Mouse (Mus musculus) neural tube, embryonic 15.5 days (tissue): ENCODE results near the gene Slc39a5. TPM values are rescaled to one million over a fixed set of nuclear protein-coding genes. Genes with fewer than 3 reads are reported as not detected.

ENCODE experiments used
- ATAC-seq: fragments of 200-750 bp; cut with Nextera tagmentation; 2 replicates; pipeline ENCODE4 v1.8.0; 2017; ENCODE audit warnings: mild to moderate bottlenecking, moderate TSS enrichment, moderate library complexity; ENCODE audit not compliant: low FRiP score
- H3K27ac ChIP-seq: fragments of 300-500 bp; sonication (generic); replicated peaks from 2 replicates; pipeline ENCODE4 v1.5.1; 2015; ENCODE audit warnings: mild to moderate bottlenecking, inconsistent platforms
- H3K27me3 ChIP-seq: fragments of 300-500 bp; sonication (generic); replicated peaks from 2 replicates; pipeline ENCODE4 v1.6.1; 2015; ENCODE audit warnings: inconsistent platforms
- H3K36me3 ChIP-seq: fragments of 300-500 bp; sonication (generic); 2 replicates; pipeline ENCODE4 v1.6.1; 2015; ENCODE audit warnings: inconsistent platforms
- H3K4me1 ChIP-seq: fragments of 300-500 bp; sonication (generic); 2 replicates; pipeline ENCODE4 v1.6.1; 2015; ENCODE audit warnings: inconsistent platforms
- H3K4me2 ChIP-seq: fragments of 300-500 bp; sonication (generic); 2 replicates; pipeline ENCODE4 v1.6.1; 2015; ENCODE audit warnings: inconsistent platforms, mild to moderate bottlenecking, moderate library complexity
- H3K4me3 ChIP-seq: fragments of 300-500 bp; sonication (generic); replicated peaks from 2 replicates; pipeline ENCODE4 v1.5.1; 2015; ENCODE audit warnings: mild to moderate bottlenecking, inconsistent platforms
- H3K9ac ChIP-seq: fragments of 300-500 bp; sonication (generic); replicated peaks from 2 replicates; pipeline ENCODE4 v1.6.1; 2015; ENCODE audit warnings: mild to moderate bottlenecking, inconsistent platforms
- H3K9me3 ChIP-seq: fragments of 300-500 bp; sonication (generic); replicated peaks from 2 replicates; pipeline ENCODE4 v1.6.1; 2016; ENCODE audit warnings: inconsistent platforms
- WGBS: fragments of 180-500 bp; shearing (Covaris S2); methylation state at CpG from one replicate; pipeline ENCODE4 v1.1.7; 2015; ENCODE audit warnings: mixed read lengths; 5-methylcytosine and 5-hydroxymethylcytosine counted together
- polyA plus RNA-seq: library from polyadenylated mRNA; unstranded; fragments of >200 nt; fragmentation: Nextera tagmentation; extraction: Ambion mirVana; gene quantifications from 2 replicates; pipeline ENCODE4 v1.2.1, GENCODE M21; 2015

Gene Slc39a5
- polyA plus RNA-seq, 1 experiment from 2014 or later = 0.68 TPM

GRCm38 (mm10) chr10:128433417-128433816, 32.4 kb upstream of the Slc39a5 start:
- H3K4me3 ChIP-seq = no peak overlapping the region
- no peak overlapping the region for H3K27ac ChIP-seq
- H3K36me3 ChIP-seq = peaks cover 66% of the 10 kb centered on the region
- no peaks in the 10 kb centered on the region for H3K9me3 ChIP-seq
- no peaks in the 10 kb centered on the region for H3K27me3 ChIP-seq
- no peak overlapping the region for H3K9ac ChIP-seq
- ATAC-seq = no peak
- 0 out of 2 replicates have a peak, but pooled peaks cover 7% of the 10 kb centered on the region for H3K4me1 ChIP-seq
- no peak overlapping the region for H3K4me2 ChIP-seq
- WGBS = 96% methylated on average over 2 of the region's 2 CpGs

DNA sequence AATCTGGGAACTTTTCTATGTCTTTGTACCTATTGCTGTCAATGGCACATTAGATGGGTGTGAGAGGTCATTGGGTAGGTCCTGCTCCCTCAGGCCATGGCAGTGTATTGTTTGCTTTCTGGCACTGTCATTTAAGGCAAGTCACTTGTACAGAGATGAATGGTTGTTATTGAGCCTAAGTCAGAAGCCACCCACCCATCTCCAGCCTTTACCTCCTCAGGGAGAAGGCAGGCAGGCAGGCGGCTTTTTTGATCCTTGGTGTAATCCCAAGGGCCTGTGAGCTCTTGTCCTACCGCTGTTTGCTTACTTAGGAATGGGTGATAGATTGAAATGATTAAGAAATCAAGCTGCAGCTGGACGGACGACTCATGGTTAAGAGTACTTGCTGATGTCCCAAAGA, 28.4 kb upstream of the Slc39a5 start:
- Histone ChIP-seq H3K36me3 (peaks cover 54% of the 10 kb centered on the region), H3K4me2 (no peak overlapping the region), H3K27me3 (no peaks in the 10 kb centered on the region), H3K9ac (no peak overlapping the region), H3K4me3 (no peak overlapping the region), H3K4me1 (no peaks in the 10 kb centered on the region), H3K9me3 (no peaks in the 10 kb centered on the region), H3K27ac (no peak overlapping the region)
- WGBS = 79% methylated on average over 4 of the region's 4 CpGs
- ATAC-seq = no peak

DNA sequence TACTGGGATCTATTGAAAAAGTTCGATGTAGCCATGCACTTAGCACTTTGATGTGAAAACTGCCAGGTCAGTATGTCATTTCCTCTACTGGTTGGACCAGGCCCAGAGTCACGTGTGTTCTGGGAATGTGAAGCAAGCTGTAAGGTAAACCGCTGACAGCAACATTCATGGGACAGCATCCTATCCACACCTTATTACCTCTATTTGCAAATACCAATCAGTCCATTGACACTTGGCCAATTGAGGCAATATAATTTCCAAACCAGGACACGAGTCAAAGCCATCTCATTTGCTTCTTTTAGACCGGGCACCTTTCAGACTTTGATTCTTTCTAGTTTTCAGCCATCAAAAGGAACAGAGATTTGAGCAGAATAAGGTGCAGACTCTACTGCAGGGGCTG, 28.0 kb upstream of the Slc39a5 start:
- H3K27ac ChIP-seq = no peak overlapping the region
- H3K4me1 ChIP-seq = no peaks in the 10 kb centered on the region
- H3K4me2 ChIP-seq = no peak overlapping the region
- H3K4me3 ChIP-seq = no peak overlapping the region
- H3K27me3 ChIP-seq = no peaks in the 10 kb centered on the region
- no peaks in the 10 kb centered on the region for H3K9me3 ChIP-seq
- ATAC-seq = no peak
- H3K36me3 ChIP-seq = peaks cover 56% of the 10 kb centered on the region
- 93% methylated on average over 5 of the region's 5 CpGs for WGBS
- no peak overlapping the region for H3K9ac ChIP-seq

- 96% methylated on average over 3 of the region's 3 CpGs for WGBS
- Histone ChIP-seq H3K9me3 (no peaks in the 10 kb centered on the region), H3K27me3 (no peaks in the 10 kb centered on the region), H3K9ac (no peak overlapping the region), H3K4me2 (no peak overlapping the region), H3K4me3 (no peak overlapping the region), H3K4me1 (no peaks in the 10 kb centered on the region), H3K27ac (no peak overlapping the region), H3K36me3 (peaks cover 72% of the 10 kb centered on the region)
- ATAC-seq = no peak
Observed at GRCm38 (mm10) chr10:128425260-128425659, 24.2 kb upstream of the Slc39a5 start.

DNA sequence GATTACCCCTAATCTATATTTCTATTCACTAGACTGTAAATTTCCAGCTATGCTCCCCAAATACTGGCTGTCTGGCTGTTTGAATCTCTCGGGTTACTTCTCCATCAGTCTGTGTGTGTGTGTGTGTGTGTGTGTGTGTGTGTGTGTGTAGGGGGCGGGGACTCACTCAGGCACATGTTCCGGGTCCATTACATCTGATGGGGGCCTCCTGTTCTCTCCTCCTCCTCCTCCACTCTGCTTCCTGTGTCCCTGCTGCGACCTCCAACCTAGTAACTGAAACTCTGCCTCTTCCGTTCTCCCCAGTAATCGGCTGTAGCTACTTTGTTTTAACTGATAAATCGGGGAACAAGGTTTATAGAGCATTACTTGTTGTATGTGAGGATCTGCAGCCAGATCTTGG, 23.6 kb upstream of the Slc39a5 start:
- no peak for ATAC-seq
- Histone ChIP-seq H3K4me3 (no peak overlapping the region), H3K4me2 (no peak overlapping the region), H3K9ac (no peak overlapping the region), H3K27ac (no peak overlapping the region), H3K27me3 (no peaks in the 10 kb centered on the region), H3K36me3 (peaks cover 72% of the 10 kb centered on the region), H3K4me1 (no peaks in the 10 kb centered on the region), H3K9me3 (no peaks in the 10 kb centered on the region)
- WGBS = 61% methylated on average over 7 of the region's 7 CpGs

- Histone ChIP-seq H3K4me1 (no peaks in the 10 kb centered on the region), H3K27me3 (no peaks in the 10 kb centered on the region), H3K4me3 (no peak overlapping the region), H3K9me3 (no peaks in the 10 kb centered on the region), H3K36me3 (peaks cover 77% of the 10 kb centered on the region), H3K9ac (no peak overlapping the region), H3K4me2 (no peak overlapping the region), H3K27ac (no peak overlapping the region)
- 77% methylated on average over 5 of the region's 5 CpGs for WGBS
- ATAC-seq = no peak
Observed at GRCm38 (mm10) chr10:128422426-128422825, 21.4 kb upstream of the Slc39a5 start.

- Histone ChIP-seq H3K9me3 (no peaks in the 10 kb centered on the region), H3K4me3 (no peak overlapping the region), H3K9ac (no peak overlapping the region), H3K27me3 (no peaks in the 10 kb centered on the region), H3K4me2 (no peak overlapping the region), H3K27ac (no peak overlapping the region), H3K36me3 (peaks cover 53% of the 10 kb centered on the region), H3K4me1 (peaks cover 42% of the 10 kb centered on the region)
- WGBS = 89% methylated on average over 5 of the region's 5 CpGs
- no peak for ATAC-seq
Observed at GRCm38 (mm10) chr10:128414848-128415247, 13.8 kb upstream of the Slc39a5 start.

GRCm38 (mm10) chr10:128413076-128413475, 12.0 kb upstream of the Slc39a5 start:
- H3K4me3 ChIP-seq = peak overlapping the region; percentile 97
- WGBS = 66% methylated on average over 1 of the region's 1 CpGs
- H3K9ac ChIP-seq = peak overlapping the region; percentile 95; the same call in 1 of the 2 replicates

DNA sequence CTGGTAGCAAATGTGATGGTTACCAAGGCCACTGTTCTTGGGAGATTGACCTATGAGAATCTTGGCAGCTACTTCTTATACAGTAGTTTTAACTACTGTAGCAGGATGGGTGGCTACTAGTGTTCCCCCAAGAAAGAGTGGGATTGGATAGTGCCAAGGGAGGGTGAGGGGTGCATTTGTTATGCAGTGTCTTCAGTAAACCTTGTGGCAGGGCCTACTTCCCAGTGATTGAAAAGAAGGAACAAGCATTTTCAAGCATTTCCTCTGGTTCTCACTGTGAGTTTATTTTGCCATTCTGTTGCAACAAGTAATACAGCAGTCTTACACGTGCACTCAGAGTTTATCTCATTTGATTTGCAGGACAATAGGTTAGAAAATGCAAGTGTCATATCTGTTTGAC, 11.5 kb upstream of the Slc39a5 start:
- H3K27me3 ChIP-seq = no peaks in the 10 kb centered on the region
- H3K4me1 ChIP-seq = peaks cover 53% of the 10 kb centered on the region
- H3K9ac ChIP-seq = peak overlapping the region; percentile 95
- peak overlapping the region; percentile 98 for H3K27ac ChIP-seq
- no peaks in the 10 kb centered on the region for H3K9me3 ChIP-seq
- 51% methylated on average over 1 of the region's 1 CpGs for WGBS
- no peak for ATAC-seq
- H3K4me3 ChIP-seq = peak overlapping the region; percentile 97
- peak overlapping the region; percentile 97 for H3K4me2 ChIP-seq
- H3K36me3 ChIP-seq = peaks cover 33% of the 10 kb centered on the region

More at GRCm38 (mm10) chr10:128413076-128413475, 12.0 kb upstream of the Slc39a5 start:
- peak overlapping the region; percentile 98; the same call in 1 of the 2 replicates for H3K27ac ChIP-seq
- ATAC-seq = no peak
- H3K4me2 ChIP-seq = peak overlapping the region; percentile 97
- H3K27me3 ChIP-seq = no peaks in the 10 kb centered on the region
- peaks cover 36% of the 10 kb centered on the region for H3K36me3 ChIP-seq
- H3K4me1 ChIP-seq = peaks cover 50% of the 10 kb centered on the region
- H3K9me3 ChIP-seq = no peaks in the 10 kb centered on the region

DNA sequence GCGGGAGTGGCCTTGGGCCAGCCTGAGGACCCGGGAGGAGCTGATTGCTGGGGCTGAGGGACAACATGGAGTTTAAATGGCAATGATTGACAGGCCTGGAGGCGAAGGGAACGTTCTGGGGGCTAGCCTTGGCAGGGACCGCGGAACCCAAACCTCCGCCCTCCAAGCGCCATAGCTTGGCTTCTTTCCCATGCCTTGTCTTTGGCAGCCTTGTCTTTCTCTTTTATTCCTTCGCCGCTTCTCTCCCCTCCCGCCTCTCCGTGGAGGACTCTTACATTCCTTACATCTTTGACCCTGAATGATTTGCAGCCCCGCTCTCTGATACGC, 11.0 kb upstream of the Slc39a5 start:
- H3K27me3 ChIP-seq = no peaks in the 10 kb centered on the region
- peak overlapping the region; percentile 95 for H3K9ac ChIP-seq
- WGBS = 1% methylated on average over 14 of the region's 14 CpGs
- H3K36me3 ChIP-seq = peaks cover 28% of the 10 kb centered on the region
- H3K27ac ChIP-seq = peak overlapping the region; percentile 98
- H3K9me3 ChIP-seq = no peaks in the 10 kb centered on the region
- H3K4me1 ChIP-seq = peaks cover 53% of the 10 kb centered on the region
- H3K4me3 ChIP-seq = peak overlapping the region; percentile 97
- H3K4me2 ChIP-seq = peak overlapping the region; percentile 97
- no peak for ATAC-seq

DNA sequence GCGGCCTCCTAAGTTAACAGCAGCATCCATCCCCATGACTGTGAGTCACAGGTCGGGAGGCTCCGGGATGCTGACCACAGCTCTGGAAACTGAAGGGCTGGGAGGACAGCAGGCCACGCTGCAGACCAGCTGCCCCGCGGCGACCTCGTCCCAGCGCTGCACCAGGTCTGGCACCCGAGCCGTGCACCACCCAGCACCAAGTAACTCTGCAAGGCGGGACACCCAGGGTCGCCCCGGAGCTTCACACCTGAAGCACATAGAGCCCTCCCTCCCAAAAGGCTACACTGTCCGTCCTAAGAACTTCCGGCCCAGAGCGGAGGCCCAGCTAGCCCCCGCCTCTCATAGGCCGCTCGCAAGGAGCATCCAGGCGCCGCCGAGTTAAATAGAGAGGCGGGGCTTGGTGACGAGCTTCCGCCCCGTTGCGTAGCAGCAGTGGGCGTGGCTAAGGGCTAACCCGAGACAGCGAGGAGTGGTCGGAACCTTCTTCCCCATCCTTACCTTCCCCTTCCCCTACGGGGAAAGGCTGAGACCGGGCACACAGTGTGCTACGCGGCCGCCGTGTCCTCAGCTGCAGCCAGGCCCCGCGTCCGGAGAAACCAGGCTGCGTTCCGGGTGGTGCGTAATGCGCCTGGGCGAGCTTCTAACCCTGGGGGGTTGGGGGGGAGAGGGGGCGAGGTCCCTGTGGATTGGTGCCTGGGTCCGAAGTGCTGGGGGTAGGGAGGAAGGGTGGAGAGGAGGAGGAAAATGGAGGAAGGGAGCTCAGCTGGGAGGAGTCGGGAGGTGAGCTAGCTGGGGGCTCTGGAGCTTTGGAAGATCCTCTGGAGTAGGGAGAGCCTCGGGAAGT, 10.4 kb upstream of the Slc39a5 start, which contains the start of the genes Nabp2 and Rnf41:
TSS of gene Nabp2 (minus strand) at position 282 of the 844 bp plus-strand sequence.
TSS of gene Rnf41 (plus strand) at position 447 of the 844 bp plus-strand sequence.
- Histone ChIP-seq H3K9ac (peak within 1 kb of the TSS; percentile 95), H3K27ac (peak within 1 kb of the TSS; percentile 98), H3K27me3 (no peaks in the 10 kb centered on the region), H3K36me3 (peaks cover 25% of the 10 kb centered on the region), H3K4me3 (peak within 1 kb of the TSS; percentile 97), H3K9me3 (no peaks in the 10 kb centered on the region), H3K4me1 (peaks cover 53% of the 10 kb centered on the region), H3K4me2 (peak within 1 kb of the TSS; percentile 97)
- under 1% methylated on average over 50 of the region's 50 CpGs for WGBS
- peak; percentile 89 for ATAC-seq

- Histone ChIP-seq H3K27me3 (no peaks in the 10 kb centered on the region), H3K4me2 (peak overlapping the region; percentile 97), H3K27ac (peak overlapping the region; percentile 98), H3K36me3 (peaks cover 23% of the 10 kb centered on the region), H3K9me3 (no peaks in the 10 kb centered on the region), H3K9ac (peak overlapping the region; percentile 95), H3K4me1 (peaks cover 53% of the 10 kb centered on the region), H3K4me3 (peak overlapping the region; percentile 97)
- ATAC-seq = no peak
- 14% methylated on average over 4 of the region's 4 CpGs for WGBS
Observed at GRCm38 (mm10) chr10:128410560-128410845, 9.5 kb upstream of the Slc39a5 start.
